In genomic region chr5:75829850-75830625, GRCm38 (mm10) we compare ENCODE assay signal across 10 mouse cellular contexts.
DNase-seq lines count a peak whose midpoint lies in the region; ATAC-seq and TF ChIP-seq lines count a peak whose summit lies in the region.
"Had no signal": no experiment of that assay in that cellular context is flagged by ENCODE, and none has a peak within 500 bp of the region (broad histone marks: within the 10 kb centered on the region; RNA-seq: fewer than 3 reads in every experiment).

No protein-coding gene starts in this region.

- no peaks in the 10 kb centered on the region for H3K36me3 ChIP-seq in lung, embryonic 14.5 days (ENCODE audit: insufficient read depth)
- no peaks in the 10 kb centered on the region for H3K36me3 ChIP-seq in intestine, embryonic 14.5 days (ENCODE audit: control insufficient read depth, insufficient read depth, low read length)
- H3K36me3 ChIP-seq in stomach, postnatal 0 days (ENCODE audit: control insufficient read depth, insufficient read depth, low read length) = no peaks in the 10 kb centered on the region
- H3K36me3 ChIP-seq: embryonic facial prominence, embryonic 12.5 days had no signal

- H3K27ac ChIP-seq in lung, embryonic 14.5 days (ENCODE audit: low read depth) = no peak overlapping the region
- peak overlapping the region; percentile 9; the same call in 1 of the 2 replicates for H3K27ac ChIP-seq in intestine, embryonic 14.5 days (ENCODE audit: low read depth)
- no peak overlapping the region for H3K27ac ChIP-seq in stomach, postnatal 0 days (replicated peaks)
- H3K27ac ChIP-seq: embryonic facial prominence, embryonic 12.5 days; hindbrain, embryonic 14.5 days had no signal

- no peak overlapping the region for H3K4me2 ChIP-seq in lung, embryonic 14.5 days
- no peak overlapping the region for H3K4me2 ChIP-seq in intestine, embryonic 14.5 days (ENCODE audit: low read length)
- no peak overlapping the region for H3K4me2 ChIP-seq in stomach, postnatal 0 days (replicated peaks; ENCODE audit: low read depth)
- H3K4me2 ChIP-seq: embryonic facial prominence, embryonic 12.5 days; hindbrain, embryonic 14.5 days had no signal

- H3K4me3 ChIP-seq in lung, embryonic 14.5 days (ENCODE audit: low read depth, low read length) = no peak overlapping the region
- no peak overlapping the region for H3K4me3 ChIP-seq in intestine, embryonic 14.5 days (ENCODE audit: low read depth, low read length)
- no peak overlapping the region for H3K4me3 ChIP-seq in stomach, postnatal 0 days (ENCODE audit: low read depth, low read length)
- H3K4me3 ChIP-seq: embryonic facial prominence, embryonic 12.5 days had no signal

- TF ChIP-seq EP300 in stomach, postnatal 0 days (optimal IDR thresholded peaks at IDR 0.05) = no peak

- TF ChIP-seq CTCF in lung, embryonic 14.5 days (IDR thresholded peaks at IDR 0.05; ENCODE audit: low read depth) = no peak
- TF ChIP-seq CTCF in stomach, postnatal 0 days (IDR thresholded peaks at IDR 0.05; ENCODE audit: low read depth) = no peak

- no peak overlapping the region for H3K9ac ChIP-seq in lung, embryonic 14.5 days
- no peak overlapping the region for H3K9ac ChIP-seq in intestine, embryonic 14.5 days (ENCODE audit: low read length)
- H3K9ac ChIP-seq in stomach, postnatal 0 days (ENCODE audit: low read length) = no peak overlapping the region
- H3K9ac ChIP-seq: embryonic facial prominence, embryonic 12.5 days; hindbrain, embryonic 14.5 days had no signal

- ATAC-seq in CD4-positive, CD25-positive, alpha-beta regulatory T cell, adult 4 months = no peak
- ATAC-seq in lung, embryonic 14.5 days (ENCODE audit: insufficient read depth) = peak; percentile 84
- peak; percentile 62; the same call in 1 of the 2 replicates for ATAC-seq in intestine, embryonic 14.5 days (replicated peaks; ENCODE audit: low FRiP score, low TSS enrichment, low read depth)
- 0 out of 2 replicates have a peak, but pooled peaks have one; percentile 12 for ATAC-seq in stomach, postnatal 0 days (ENCODE audit: low FRiP score, low TSS enrichment)
- ATAC-seq in activated CD4-positive, CD25-positive, alpha-beta regulatory T cell, adult 4 months = no peak

- 28% methylated on average over 6 of the region's 6 CpGs for WGBS in lung, embryonic 14.5 days
- 33% methylated on average over 6 of the region's 6 CpGs for WGBS in intestine, embryonic 14.5 days
- WGBS in stomach, postnatal 0 days = 39% methylated on average over 6 of the region's 6 CpGs

- no peaks in the 10 kb centered on the region for H3K27me3 ChIP-seq in lung, embryonic 14.5 days (ENCODE audit: insufficient read depth, low read length)
- H3K27me3 ChIP-seq in intestine, embryonic 14.5 days (replicated peaks; ENCODE audit: control insufficient read depth, insufficient read depth, low read length) = no peaks in the 10 kb centered on the region
- H3K27me3 ChIP-seq in stomach, postnatal 0 days (ENCODE audit: control insufficient read depth, insufficient read depth, low read length) = no peaks in the 10 kb centered on the region
- H3K27me3 ChIP-seq: embryonic facial prominence, embryonic 12.5 days had no signal

- peaks cover 13% of the 10 kb centered on the region for H3K4me1 ChIP-seq in lung, embryonic 14.5 days (ENCODE audit: insufficient read depth)
- peaks cover 10% of the 10 kb centered on the region; the same call in 1 of the 2 replicates for H3K4me1 ChIP-seq in intestine, embryonic 14.5 days (replicated peaks; ENCODE audit: control insufficient read depth, insufficient read depth, low read length)
- no peaks in the 10 kb centered on the region for H3K4me1 ChIP-seq in stomach, postnatal 0 days (replicated peaks; ENCODE audit: control insufficient read depth, insufficient read depth)

- no peaks in the 10 kb centered on the region for H3K9me3 ChIP-seq in lung, embryonic 14.5 days (ENCODE audit: low read depth, low read length)
- no peaks in the 10 kb centered on the region for H3K9me3 ChIP-seq in intestine, embryonic 14.5 days (ENCODE audit: control insufficient read depth, low read length)
- no peaks in the 10 kb centered on the region for H3K9me3 ChIP-seq in stomach, postnatal 0 days (ENCODE audit: control insufficient read depth, low read length)
- H3K9me3 ChIP-seq: embryonic facial prominence, embryonic 12.5 days had no signal

- DNase-seq in CD4-positive, CD25-positive, alpha-beta regulatory T cell, adult 2 months (ENCODE audit: low read depth, low spot score) = peak; percentile 7
- DNase-seq in lung, embryonic 14.5 days = peak; percentile 80
- no peak for DNase-seq in lung, adult 18-20 months
- peak; percentile 66 for DNase-seq in intestine, embryonic 14.5 days (ENCODE audit: low spot score)
- peak; percentile 30 for DNase-seq in stomach, postnatal 0 days (ENCODE audit: low spot score)
- DNase-seq in cerebellum, postnatal 4 days (ENCODE audit: low spot score in 2 of 2) = no peak

Comparison
In these comparisons a context has a peak if more than half of its experiments do, and no peak if none do; other contexts are left out.
1. DNase-seq: peak in CD4-positive, CD25-positive, alpha-beta regulatory T cell, adult 2 months (single experiment), lung, embryonic 14.5 days (single experiment), intestine, embryonic 14.5 days (single experiment) and stomach, postnatal 0 days (single experiment); none in lung, adult 18-20 months (0 of 2) and cerebellum, postnatal 4 days (0 of 2).
2. ATAC-seq: peak in lung, embryonic 14.5 days (single experiment), intestine, embryonic 14.5 days (single experiment) and stomach, postnatal 0 days (single experiment); none in CD4-positive, CD25-positive, alpha-beta regulatory T cell, adult 4 months (single experiment) and activated CD4-positive, CD25-positive, alpha-beta regulatory T cell, adult 4 months (single experiment).